Mouse (Mus musculus) liver, postnatal 0 days (tissue): ENCODE measurements around the gene Sap30. TPM values are rescaled to one million over a fixed set of nuclear protein-coding genes. Genes with fewer than 3 reads are reported as not detected.

Source experiments
- ATAC-seq: fragments of 200-750 bp; cut with Nextera tagmentation; 2 replicates; pipeline ENCODE4 v1.8.0; 2017; ENCODE audit warnings: mild to moderate bottlenecking, moderate library complexity
- DNase-seq: peaks from one replicate; pipeline ENCODE4 v3.0.0-alpha.2; 2016
- H3K27ac ChIP-seq: fragments of 300-500 bp; sonication (generic); 2 replicates; pipeline ENCODE4 v1.5.1; 2014; ENCODE audit warnings: antibody characterized with exemption, moderate library complexity, mild to moderate bottlenecking, low read depth
- H3K27me3 ChIP-seq: fragments of 300-500 bp; sonication (generic); 2 replicates; pipeline ENCODE4 v1.6.1; 2014; ENCODE audit warnings: low read length, control low read depth, mixed read lengths; ENCODE audit not compliant: insufficient read depth
- H3K36me3 ChIP-seq: fragments of 300-500 bp; sonication (generic); replicated peaks from 2 replicates; pipeline ENCODE4 v1.6.1; 2014; ENCODE audit warnings: mild to moderate bottlenecking, control low read depth, low read length, moderate library complexity, mixed read lengths; ENCODE audit not compliant: insufficient read depth
- H3K4me1 ChIP-seq: fragments of 300-500 bp; sonication (generic); 2 replicates; pipeline ENCODE4 v1.6.1; 2014; ENCODE audit warnings: antibody characterized with exemption, mild to moderate bottlenecking, control low read depth; ENCODE audit not compliant: insufficient read depth
- H3K4me2 ChIP-seq: fragments of 300-500 bp; sonication (generic); 2 replicates; pipeline ENCODE4 v1.6.1; 2014; ENCODE audit warnings: low read depth, mild to moderate bottlenecking, low read length, moderate library complexity, mixed read lengths
- H3K4me3 ChIP-seq: fragments of 300-500 bp; sonication (generic); 2 replicates; pipeline ENCODE4 v1.5.1; 2014; ENCODE audit warnings: low read depth, low read length
- H3K9ac ChIP-seq: fragments of 300-500 bp; sonication (generic); replicated peaks from 2 replicates; pipeline ENCODE4 v1.6.1; 2014; ENCODE audit warnings: mild to moderate bottlenecking, moderate library complexity
- H3K9me3 ChIP-seq: fragments of 300-500 bp; sonication (generic); 2 replicates; pipeline ENCODE4 v1.6.1; 2016; ENCODE audit warnings: mild to moderate bottlenecking, control low read depth, low read length, mixed read lengths
- CTCF ChIP-seq: sonication (generic); IDR thresholded peaks from 2 replicates; pipeline ENCODE4 v1.5.1; 2016; ENCODE audit warnings: antibody characterized with exemption, low read depth
- EP300 ChIP-seq: IDR thresholded peaks from 2 replicates; pipeline ENCODE4 v1.6.1; 2016; ENCODE audit warnings: antibody characterized with exemption, low read depth, mild to moderate bottlenecking
- WGBS: fragments of 180-500 bp; shearing (Covaris S2); extraction: QIAGEN DNeasy Blood & Tissue Kit; methylation state at CpG from one replicate; pipeline ENCODE4 v1.1.7; 2014; ENCODE audit not compliant: insufficient replicate concordance; 5-methylcytosine and 5-hydroxymethylcytosine counted together
- polyA plus RNA-seq: library from polyadenylated mRNA; unstranded; fragments of >200 nt; fragmentation: Nextera tagmentation; extraction: Ambion mirVana; gene quantifications from 2 replicates; pipeline ENCODE4 v1.2.1, GENCODE M21; 2015

Sap30 gene
- polyA plus RNA-seq, 1 experiment from 2014 or later, result 9.7 TPM

DNA sequence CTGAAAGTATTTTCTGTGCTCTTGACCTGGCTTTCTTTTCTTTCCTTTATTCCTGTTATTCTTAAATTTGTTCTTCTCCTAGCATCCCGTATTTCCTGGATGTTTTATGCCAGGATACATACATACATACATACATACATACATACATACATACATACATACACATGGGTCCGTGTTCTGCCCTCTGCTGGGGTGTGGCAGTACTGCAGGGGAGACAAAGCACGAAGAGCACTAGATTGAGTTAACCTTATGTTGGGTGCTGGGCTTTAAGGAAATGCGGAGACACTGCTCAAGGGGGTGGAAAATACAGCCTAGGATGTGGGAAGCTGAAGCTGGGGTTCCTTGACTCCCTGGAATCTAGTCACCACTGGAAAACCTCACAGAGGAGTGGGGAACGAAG is 16.0 kb upstream of the Sap30 start:
- 40% methylated on average over 5 of the region's 5 CpGs for whole genome bisulfite sequencing
- peak; percentile 55 for ATAC-seq
- H3K9me3 ChIP-seq, result no peaks in the 10 kb centered on the region
- no peak overlapping the region for H3K27ac ChIP-seq
- H3K4me2 ChIP-seq, result no peak overlapping the region
- DNase-seq, result peak; percentile 87
- no peak for TF ChIP-seq EP300
- TF ChIP-seq CTCF, result peak; percentile 94
- H3K9ac ChIP-seq, result no peak overlapping the region
- H3K27me3 ChIP-seq, result no peaks in the 10 kb centered on the region
- no peaks in the 10 kb centered on the region for H3K36me3 ChIP-seq
- H3K4me1 ChIP-seq, result peaks cover 5% of the 10 kb centered on the region; the same call in 1 of the 2 replicates
- no peak overlapping the region for H3K4me3 ChIP-seq

DNA sequence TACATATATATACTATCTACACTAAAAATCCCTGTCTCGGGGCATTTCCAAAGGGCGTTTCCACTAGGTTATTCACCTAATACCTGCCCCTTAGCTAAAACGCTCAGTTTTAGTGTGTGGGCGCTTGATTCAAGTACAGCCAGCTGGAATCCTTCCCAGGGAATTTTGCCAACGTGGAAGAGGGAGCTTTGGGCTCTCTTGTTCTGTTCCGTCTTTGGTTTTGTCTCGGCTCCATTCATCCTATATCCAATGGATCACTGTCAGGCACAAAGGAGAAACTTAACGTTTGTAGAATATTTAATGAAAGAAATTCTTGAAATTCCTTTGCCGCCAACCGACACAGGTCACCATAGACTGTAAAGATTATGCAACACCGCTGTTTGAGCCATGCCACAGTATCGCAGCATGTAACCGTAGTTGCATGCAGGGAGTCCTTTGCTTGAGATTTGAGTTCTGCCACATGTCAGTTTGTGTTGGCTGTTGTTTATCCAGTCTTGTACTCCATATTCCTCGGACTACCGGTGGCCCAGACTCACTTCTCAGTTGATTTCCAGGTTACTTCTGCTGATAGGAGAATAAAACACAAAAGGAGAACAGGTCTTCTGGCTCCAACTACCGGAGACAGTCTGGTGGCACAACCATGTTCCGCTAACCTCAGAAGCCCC is 11.3 kb upstream of the Sap30 start:
- H3K27ac ChIP-seq, result no peak overlapping the region
- ATAC-seq (peak; percentile 71), DNase-seq (no peak)
- H3K4me1 ChIP-seq, result no peaks in the 10 kb centered on the region; the same call in 1 of the 2 replicates
- TF ChIP-seq CTCF, result no peak
- TF ChIP-seq EP300, result no peak
- WGBS, result 68% methylated on average over 17 of the region's 17 CpGs
- no peak overlapping the region for H3K9ac ChIP-seq
- peak overlapping the region; percentile 28 for H3K4me2 ChIP-seq
- H3K4me3 ChIP-seq, result peak overlapping the region; percentile 11; the same call in 1 of the 2 replicates
- no peaks in the 10 kb centered on the region for H3K9me3 ChIP-seq
- H3K27me3 ChIP-seq, result no peaks in the 10 kb centered on the region
- H3K36me3 ChIP-seq, result no peaks in the 10 kb centered on the region

DNA sequence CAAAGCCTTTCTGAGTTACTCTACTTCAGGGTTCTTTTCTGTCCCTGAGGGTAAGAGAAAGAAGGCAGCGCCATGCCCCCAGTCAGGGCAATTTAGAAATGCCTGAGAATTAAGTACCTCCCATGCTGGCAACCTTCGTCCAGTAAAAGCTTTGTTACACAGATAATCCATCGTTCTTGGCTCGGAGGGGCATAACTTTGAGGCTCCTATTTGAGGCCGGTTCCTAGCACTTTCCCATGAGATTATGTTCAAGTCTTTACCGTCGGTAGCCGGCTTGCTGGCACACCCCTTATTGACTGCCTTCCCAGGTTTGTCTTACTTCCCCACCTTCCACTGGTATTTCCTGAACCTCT is 10.8 kb upstream of the Sap30 start:
- no peak for ATAC-seq
- Histone ChIP-seq H3K36me3 (no peaks in the 10 kb centered on the region), H3K9me3 (no peaks in the 10 kb centered on the region), H3K27me3 (no peaks in the 10 kb centered on the region), H3K4me2 (peak overlapping the region; percentile 28), H3K27ac (no peak overlapping the region), H3K9ac (no peak overlapping the region), H3K4me1 (no peaks in the 10 kb centered on the region), H3K4me3 (peak overlapping the region; percentile 11; the same call in 1 of the 2 replicates)
- no peak for TF ChIP-seq EP300
- no peak for DNase-seq
- WGBS, result 78% methylated on average over 8 of the region's 8 CpGs

DNA sequence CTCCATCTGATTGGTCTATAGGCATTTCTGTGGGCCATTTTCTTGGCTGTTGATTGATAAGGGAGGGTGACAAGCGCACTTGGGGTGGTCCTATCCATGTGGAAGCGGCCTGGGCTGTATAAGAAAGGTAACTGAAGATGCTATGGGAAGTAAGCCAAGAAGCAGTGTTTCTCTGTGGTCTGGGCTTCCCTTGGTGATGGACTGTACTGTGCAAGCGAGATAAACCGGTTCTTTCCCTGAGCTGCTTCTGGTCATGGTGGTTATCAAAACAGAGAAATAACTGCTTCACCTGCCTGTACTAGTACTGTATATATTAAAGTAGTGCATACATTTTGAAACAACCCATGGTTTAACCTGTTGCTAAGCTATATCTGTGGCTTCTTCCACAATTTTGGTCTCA is 4.2 kb upstream of the Sap30 start:
- 65% methylated on average over 4 of the region's 4 CpGs for WGBS
- ATAC-seq, result no peak
- Histone ChIP-seq H3K27ac (no peak overlapping the region), H3K9me3 (no peaks in the 10 kb centered on the region), H3K27me3 (no peaks in the 10 kb centered on the region), H3K4me3 (no peak overlapping the region), H3K4me1 (peaks cover 6% of the 10 kb centered on the region; the same call in 1 of the 2 replicates), H3K36me3 (no peaks in the 10 kb centered on the region), H3K9ac (no peak overlapping the region), H3K4me2 (no peak overlapping the region)
- no peak for DNase-seq
- no peak for TF ChIP-seq CTCF
- peak; percentile 52 for TF ChIP-seq EP300

DNA sequence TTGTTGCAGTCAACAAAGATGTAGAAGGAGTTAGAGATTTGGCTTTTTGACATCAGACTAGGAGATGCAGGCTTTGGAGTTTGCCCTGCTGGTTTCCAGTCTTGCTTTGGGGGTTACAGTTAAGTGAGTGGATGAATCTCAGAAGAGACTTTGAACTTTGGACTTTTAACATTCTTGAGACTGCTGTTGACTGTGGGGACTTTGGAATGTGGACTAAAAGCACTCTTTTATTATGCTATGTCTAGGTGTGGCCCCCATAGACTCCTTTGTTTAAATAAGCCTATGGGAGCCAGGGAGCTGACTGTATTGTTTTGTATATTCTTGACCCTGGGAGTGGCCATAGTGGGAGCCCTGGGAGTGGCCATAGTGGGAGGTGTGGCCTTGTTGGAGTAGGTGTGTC is 2.2 kb upstream of the Sap30 start:
- Histone ChIP-seq H3K9ac (no peak overlapping the region), H3K4me1 (peaks cover 8% of the 10 kb centered on the region; the same call in 1 of the 2 replicates), H3K36me3 (no peaks in the 10 kb centered on the region), H3K27ac (no peak overlapping the region), H3K4me2 (no peak overlapping the region), H3K4me3 (no peak overlapping the region), H3K27me3 (no peaks in the 10 kb centered on the region), H3K9me3 (no peaks in the 10 kb centered on the region)
- DNase-seq (no peak), ATAC-seq (no peak)
- TF ChIP-seq CTCF (no peak), EP300 (no peak)

DNA sequence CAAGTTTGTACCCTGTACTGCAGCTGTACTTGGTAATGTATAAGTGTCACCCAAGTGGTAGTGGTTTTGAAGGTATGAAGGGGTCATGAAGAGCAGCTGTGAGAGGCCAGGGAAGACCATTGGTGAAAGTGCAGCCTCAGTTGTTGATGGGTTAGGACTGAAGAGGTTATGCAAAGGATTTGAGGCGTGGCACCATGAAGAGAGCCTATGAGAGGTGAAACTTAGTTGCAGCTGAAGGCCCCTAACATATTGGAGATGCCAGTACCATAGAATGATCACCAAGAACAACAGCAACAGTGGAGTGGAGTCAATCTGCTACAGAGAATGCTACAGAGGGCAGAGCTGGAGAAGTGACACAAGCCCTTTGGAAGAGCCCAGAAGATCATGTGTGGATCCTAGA is 1.7 kb upstream of the Sap30 start:
- WGBS, result 85% methylated on average over 1 of the region's 1 CpGs
- Histone ChIP-seq H3K4me2 (no peak overlapping the region), H3K36me3 (no peaks in the 10 kb centered on the region), H3K9ac (no peak overlapping the region), H3K4me1 (peaks cover 8% of the 10 kb centered on the region; the same call in 1 of the 2 replicates), H3K27ac (peak overlapping the region; percentile 46; the same call in 1 of the 2 replicates), H3K4me3 (no peak overlapping the region), H3K9me3 (no peaks in the 10 kb centered on the region), H3K27me3 (no peaks in the 10 kb centered on the region)
- ATAC-seq (no peak), DNase-seq (no peak)
- TF ChIP-seq CTCF (no peak), EP300 (no peak)
